Mouse (Mus musculus) right cerebral cortex, postnatal 10 days (tissue): ENCODE measurements around the gene Gab3.
"Not testable (repeated sequence)": the region's sequence is repeated elsewhere in the genome, so short reads cannot be mapped to it uniquely, and the experiment has no call there.

Experiments used
- DNase-seq, 2 experiments: peaks; one replicate each; pipeline ENCODE4 v3.0.0; 2021; ENCODE audit warnings: low spot score in 2 of 2

The Gab3 gene

GRCm38 (mm10) chrX:75034054-75034453, 51.2 kb downstream of the Gab3 start:
- not testable (repeated sequence) for DNase-seq

DNA sequence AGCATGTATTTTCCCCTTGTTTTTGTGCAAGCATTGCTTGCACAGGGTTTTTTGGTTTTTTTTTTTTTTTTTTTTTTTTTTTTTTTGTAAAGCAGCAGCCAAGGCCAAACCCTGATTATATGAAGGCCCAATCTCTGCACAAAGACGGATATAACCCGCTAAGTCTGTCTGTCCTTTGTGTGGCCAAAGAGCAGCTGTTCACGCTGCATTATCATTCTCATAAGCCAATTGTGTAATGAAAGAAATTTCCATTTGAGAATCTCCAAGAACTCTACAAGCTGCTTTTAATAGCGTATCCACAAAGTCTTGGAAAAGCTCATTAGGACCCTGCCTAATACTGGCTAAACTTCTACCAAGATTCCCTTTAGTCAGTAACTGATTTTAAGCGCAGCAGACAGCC, 101.5 kb downstream of the Gab3 start:
- DNase-seq, result no peak

DNA sequence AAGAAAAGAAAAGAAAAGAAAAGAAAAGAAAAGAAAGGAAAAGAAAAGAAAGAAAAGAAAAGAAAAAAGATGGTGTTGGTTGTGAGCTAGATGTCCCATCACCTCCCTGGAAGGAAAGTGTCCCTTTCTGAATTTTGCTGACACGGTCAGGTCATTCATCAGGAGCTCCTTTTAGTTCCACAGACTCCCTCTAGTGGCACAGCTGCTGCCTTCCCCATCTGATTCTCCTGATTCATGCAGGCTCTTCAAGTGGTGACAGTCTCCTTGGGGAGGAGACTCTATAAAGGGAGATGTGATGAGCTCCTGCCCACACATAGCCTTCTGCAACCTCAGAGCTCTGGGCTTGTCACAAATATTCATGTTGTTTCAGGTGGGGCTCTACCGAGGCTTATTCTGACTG, 122.4 kb downstream of the Gab3 start:
- DNase-seq, result peak; percentile 40 to 45

- DNase-seq, result not testable (repeated sequence)
Measured at GRCm38 (mm10) chrX:74959161-74959560, 126.1 kb downstream of the Gab3 start.
